Mouse (Mus musculus): Measurements from ENCODE around the gene Ydjc.

Gene Ydjc

DNA sequence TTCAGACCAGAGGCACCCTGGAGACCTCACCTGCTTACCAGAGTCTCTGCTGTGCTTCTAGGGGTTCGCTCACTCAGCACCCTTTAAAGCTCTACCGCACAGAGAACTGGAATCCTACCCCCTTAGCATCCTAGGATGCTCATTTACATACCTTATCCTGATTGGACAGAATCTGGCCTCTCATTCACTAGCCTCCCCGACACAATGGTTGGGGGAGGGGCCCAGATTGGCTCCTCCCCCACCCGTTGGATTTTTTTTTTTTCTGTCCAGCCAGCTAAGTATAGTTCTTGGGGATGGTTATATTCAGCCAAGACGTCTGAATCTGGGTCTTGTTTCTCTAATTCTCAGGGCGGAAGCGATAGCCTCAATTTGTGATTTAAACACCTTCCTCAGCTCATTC lies at the start of gene Ydjc:
Gene Ydjc (plus strand): TSS at position 283 of the 400 bp plus-strand sequence.
- no peak for DNase-seq

DNA sequence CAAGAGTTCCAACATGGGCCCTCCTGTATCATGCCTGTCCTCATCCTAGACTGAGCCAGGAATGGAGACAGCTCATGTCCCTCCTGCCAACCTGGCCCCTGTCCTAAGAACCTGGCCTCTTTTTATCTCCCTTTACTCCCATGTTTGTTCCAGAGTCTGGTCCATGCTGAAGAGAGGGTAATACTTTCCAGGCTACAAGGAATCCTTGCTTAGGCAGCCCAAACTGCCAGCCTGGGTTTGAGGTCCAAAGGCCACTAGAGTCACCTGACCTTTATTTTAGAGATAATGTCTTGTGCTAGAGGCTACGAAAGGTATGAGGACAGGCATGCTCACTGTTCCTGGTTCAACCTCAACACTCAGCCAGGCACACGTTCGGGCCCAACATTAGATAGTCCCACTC lies 47.5 kb upstream of the Ydjc start:
- DNase-seq: no peak

DNA sequence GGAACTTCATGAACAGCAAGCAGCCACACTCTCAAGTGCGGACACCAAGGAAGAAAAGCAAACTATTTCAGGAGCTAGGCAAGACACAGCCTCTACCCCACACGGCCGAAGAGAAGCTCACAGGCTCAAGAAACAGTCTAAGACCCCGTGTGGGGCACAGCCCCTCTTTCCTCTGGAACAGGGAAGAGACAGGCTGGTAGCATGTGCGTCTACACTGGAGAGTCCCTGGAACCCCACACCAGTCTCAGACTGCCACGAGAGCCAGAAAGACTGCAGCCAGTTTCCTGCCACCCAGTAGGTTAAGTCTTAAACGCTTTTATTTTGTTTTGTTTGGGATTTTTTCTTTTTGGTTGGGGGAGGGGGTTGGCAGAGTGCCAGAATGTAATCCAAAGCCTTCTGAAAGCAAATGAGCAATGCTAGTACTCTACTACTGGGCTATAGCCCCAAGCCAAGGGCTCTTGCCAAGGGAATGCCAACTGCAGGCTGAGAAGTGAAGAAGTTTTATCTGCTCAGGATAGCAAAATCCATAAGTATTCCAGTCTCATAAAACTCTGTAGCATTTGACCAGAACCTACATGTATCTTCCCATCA lies 41.7 kb upstream of the Ydjc start:
- no peak for DNase-seq

DNA sequence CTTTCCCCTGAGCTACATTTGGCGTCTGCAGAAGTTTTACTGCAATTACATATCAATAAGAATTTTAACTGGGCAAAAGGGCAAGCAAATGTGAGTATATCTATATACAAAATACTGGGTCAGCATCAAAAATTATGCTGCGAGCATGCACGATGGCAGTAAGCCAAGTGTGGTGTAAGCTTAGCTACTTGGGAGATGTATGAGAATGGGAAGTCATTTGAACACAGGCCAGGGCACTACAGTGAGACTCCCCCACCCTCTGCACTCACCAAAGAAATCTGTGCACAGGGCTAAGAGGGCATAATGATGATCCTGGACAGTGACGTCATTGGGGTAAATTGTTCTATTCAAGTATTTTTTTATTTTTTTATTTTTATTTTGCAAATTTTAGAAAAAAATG lies 39.8 kb upstream of the Ydjc start:
- no peak for DNase-seq

DNA sequence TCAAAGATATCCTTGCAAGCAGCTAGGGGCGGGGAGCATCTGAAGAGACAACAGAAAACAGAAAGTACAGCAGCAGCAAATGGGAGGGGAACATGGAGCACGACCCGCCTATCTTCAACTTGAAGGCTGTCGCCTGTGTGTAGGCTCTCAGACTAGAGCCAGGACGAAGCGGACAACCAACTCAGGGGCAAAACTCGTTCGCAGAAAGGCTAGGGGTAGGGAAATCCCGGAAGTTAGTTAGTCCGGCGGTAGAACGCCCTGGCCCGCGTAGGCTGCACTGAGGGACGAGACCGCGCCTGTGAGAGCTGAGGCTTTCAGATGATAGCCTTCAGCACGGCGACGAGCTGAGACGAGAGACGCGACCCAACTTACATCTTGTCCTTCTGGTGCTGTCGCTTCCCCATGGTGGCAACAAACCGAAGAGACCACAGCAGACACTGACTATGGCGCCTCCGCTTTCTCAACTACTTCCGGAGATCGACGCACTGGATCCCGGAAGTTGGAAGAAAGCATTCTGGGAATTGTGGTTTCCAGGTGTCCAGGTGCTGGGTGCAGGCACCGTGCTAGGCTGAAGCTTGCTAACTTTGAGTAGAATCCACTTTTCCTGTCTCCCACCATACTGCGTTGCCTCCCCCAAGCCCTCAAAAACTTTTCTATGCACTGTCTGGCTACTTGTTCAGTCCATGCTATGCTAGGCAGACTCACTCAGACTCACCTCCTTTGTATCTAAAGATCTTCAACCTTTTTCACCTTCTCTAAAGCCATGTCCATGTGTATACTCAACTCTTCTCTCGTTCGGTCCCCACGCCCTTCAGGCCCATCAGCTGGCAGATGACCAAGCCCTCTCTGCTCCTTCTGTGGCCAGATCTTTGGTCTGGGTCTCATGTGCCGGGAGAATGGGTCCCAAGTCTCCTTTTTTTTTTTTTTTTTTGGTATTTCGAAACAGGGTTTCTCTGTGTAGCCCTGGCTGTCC lies 33.4 kb upstream of the Ydjc start, which contains the start of gene Ppil2:
Gene Ppil2 (minus strand): TSS at position 487 of the 973 bp plus-strand sequence.
- peak; percentile 74 for DNase-seq

DNA sequence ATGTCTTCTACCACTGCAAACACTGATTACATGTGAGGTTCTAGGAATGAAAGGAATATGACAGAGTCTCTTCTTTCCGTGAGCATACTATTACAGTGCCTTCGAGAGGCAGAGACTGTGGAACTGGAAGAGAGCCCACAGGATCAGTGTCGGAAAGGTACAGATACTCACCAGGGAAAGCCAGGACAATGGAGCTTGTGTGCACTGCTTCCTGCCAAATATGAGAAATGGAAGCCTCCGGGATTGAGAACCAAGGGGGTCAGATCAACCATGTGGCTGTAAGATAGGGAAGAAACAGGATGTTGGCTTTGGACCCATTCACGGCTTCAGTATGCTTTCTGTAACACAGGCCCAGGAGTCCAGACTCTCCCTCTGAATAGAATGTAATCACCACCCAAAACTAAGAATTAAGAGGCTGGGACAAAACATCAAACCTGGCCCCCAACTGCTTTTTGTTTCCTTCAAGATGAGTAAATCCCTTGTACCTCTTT lies 27.1 kb upstream of the Ydjc start:
- DNase-seq: no peak

DNA sequence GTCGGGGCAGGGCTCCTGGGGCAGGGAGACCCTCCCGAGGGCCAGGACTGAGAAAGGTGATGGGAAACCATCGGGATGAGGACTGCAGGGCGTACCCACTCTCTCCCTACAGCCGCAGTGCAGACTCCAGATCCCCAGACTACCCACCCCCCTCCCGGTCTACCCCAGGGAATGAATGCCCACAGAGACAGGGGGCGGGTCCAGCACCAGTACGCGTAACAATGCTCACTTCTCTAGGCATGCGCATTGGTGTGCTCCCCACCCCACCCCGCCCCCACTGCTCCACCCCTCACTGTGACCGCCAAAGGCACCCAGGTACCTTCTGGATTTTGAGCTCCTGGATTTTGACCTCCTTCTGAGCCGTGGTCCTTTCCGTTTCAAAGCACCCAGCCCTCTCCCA lies 22.9 kb upstream of the Ydjc start:
- no peak for DNase-seq

DNA sequence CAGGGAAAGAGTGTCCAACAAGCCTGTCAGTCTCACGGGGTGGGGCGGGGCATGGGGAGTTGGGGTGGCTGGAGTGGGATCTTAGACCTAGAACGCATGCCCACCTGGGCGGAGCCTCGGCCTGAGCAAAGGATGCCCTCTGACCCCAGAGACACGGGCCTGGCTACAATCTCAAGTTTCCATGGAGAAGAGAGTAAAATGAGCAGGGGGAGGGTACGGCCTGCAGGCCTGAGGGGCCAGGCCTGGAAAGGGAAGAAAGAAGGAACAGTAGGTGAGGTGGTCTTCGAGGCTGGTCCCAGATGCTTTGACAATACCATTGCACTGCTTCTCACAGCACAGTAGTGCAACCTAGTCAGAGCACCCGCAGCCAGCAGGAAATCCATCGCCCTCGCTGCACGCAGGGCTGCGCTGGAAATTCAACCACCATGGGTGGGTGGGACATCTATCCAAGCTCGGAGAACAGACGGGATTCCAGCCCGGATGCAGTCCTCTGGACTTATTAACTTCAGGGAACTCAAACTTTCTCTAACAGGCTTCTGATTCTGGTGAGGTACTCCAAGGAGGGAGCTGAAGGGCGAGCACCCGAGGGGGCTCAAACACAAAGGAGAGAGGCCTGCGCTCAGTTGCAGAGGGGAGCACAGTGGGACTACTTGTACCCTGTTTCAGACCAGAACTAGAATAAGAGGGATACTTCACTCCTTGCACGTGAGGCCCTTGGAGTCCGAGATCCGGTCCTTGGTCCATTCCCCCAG lies 20.1 kb upstream of the Ydjc start:
- peak; percentile 46 for DNase-seq

DNA sequence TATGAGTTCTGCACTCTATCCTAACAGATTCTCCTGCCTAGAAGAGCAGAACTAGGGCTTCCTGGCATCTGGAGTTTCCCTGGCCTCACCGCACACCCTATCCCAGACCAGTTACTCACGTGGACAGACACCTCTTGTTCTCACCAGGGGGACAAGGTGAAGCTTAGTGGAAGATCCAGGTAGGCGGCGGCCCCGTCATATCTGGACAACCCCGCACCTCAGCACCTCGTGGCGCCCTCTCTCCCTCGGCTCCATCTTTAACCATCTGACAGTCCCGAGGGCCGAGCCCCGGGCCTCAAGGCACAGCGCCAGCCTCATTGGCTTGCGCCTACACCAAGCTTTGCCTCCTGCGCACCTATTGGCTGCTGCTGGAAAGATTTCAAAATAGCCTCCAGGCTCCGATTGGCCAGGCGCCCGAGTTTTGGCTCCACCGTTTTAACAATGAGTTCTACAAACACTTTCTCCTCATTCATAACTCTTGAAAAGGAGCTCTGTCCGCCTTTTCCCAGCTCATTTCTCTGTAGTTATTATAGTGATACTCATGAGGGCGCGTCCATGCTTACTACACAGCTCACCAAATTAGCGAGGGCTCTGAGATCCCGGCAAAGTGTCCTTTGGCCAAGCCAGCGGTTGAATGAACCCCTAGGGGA lies 19.4 kb upstream of the Ydjc start, which contains the start of gene 2610318N02Rik:
Gene 2610318N02Rik (minus strand): TSS at position 297 of the 650 bp plus-strand sequence.
- peak; percentile 85 for DNase-seq

DNA sequence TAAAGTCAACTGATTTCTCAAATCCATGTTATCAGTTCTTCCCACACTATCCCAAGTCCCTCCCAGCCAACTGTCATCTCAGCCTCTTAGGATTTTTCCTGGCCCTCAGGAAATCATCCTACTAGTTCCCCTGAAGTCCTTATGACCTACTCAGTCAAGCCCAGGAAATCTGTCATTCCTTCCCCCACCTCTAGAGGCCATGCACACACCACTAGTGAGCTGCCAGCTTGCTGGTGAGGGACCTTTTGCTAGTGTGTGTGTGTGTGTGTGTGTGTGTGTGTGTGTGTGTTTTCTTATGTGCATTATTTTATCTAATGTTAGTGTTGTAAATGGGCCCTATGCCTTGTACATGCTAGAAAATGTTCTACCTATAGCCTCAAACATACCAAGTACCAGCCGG lies 17.1 kb upstream of the Ydjc start:
- peak; percentile 65 for DNase-seq

DNA sequence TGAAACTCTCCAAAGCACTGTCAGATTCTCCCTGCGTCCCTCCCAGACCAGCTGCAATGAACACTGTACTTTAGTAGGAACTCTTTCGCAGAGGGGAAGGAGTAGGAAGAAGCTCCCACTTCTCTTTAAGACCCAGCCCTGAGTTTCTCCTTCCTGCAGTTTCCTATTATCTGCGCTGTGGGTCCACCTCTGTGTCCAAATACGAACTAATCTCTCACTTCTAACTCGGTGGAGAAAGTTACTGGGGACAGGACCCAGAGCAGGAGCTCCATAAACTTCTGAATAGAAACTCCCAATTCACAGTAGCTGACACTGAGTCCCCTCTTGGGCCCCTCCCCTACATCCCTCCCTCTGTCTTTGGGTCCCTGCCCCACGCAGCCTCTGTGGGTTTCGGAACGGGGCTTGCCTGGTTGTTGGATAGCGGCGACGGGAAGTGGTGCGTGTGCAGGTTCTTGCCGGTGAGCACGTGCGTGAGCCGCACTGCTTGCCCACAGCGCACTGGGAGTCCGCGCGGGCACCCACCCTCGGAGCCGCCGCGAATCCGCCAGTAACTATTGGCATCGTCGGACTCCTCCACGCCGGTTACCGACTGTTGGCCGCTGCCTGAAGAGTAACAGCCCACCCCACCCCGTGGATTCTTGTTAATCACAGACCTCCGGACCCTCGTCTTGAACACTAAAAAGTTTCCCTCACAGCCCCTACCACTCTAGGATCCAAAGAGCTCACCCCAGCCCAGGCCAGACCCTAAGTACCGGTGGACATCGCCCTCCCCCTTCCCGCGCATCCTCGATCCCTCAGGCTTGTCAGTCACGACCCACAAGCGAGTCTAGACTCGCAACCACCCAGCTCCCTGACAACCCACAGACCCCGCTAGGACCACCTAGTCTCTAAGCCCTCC lies 13.0 kb upstream of the Ydjc start:
- DNase-seq: peak; percentile 35

DNA sequence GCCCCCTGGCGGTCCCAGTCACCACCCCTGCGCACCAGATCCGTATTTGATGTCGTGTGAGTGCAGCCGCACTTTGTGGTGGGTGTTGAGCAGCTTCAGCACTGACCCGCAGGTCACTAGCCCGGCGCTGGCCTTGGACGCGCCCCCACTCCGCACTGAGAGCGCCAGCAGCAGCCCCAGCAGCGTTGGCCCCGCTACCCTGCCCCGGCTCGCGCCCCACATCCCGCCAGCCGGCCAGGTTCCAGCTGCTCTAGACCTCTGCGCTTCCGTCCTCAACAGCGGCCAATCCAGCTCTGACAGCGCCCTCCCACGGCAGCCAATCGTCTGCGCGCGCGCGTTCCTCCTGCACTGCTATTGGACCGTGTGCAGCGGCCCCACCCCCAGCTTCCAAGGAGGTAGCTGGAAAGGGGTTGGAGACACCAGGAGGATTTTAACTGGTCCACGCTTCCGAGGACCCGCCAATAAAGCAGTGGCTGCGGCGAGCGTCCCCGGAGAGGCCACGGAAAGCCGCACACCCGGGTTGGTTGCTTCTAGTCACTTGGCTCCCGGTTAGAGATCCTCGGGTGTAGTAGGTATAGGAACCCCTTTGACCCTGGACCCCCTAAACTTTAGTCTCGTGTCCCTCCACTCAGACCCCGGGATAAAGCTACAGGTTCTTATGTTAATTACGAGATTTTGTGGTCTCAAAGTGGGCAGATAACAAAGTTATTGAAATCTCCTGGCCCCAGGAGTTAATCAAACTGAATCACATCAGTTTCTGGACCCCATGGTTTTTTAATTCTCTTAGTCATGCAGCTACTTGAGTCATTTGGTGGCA lies 12.1 kb upstream of the Ydjc start, which contains the start of gene Sdf2l1:
Gene Sdf2l1 (minus strand): TSS at position 295 of the 817 bp plus-strand sequence.
- peak; percentile 97 for DNase-seq

DNA sequence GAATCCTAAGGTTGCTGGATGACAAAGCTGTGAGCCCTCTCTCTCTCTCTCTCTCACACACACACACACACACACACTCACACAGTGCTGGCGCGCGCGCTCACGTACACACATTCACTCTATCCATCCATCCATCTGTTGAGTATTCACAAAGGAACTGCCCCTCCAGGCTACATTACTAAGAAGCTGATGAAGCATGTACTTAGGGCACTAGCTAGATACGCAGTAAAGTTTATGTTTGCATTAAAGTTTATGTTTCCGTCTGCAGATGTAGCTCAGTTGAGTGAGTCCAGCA lies 11.6 kb upstream of the Ydjc start:
- no peak for DNase-seq

DNA sequence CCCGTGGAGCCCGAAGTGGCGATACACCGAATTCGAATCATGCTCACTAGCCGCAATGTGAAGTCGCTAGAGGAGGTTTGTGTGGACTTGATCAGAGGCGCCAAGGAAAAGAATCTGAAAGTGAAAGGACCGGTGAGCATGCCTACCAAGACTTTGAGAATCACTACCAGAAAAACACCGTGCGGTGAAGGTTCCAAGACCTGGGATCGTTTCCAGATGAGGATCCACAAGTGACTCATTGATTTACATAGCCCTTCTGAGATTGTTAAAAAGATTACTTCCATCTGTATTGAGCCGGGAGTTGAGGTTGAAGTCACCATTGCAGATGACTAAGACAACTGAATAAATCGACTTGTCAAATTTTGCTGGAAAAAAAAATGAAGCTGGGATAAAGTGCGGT lies 7.1 kb upstream of the Ydjc start:
- DNase-seq: no peak

DNA sequence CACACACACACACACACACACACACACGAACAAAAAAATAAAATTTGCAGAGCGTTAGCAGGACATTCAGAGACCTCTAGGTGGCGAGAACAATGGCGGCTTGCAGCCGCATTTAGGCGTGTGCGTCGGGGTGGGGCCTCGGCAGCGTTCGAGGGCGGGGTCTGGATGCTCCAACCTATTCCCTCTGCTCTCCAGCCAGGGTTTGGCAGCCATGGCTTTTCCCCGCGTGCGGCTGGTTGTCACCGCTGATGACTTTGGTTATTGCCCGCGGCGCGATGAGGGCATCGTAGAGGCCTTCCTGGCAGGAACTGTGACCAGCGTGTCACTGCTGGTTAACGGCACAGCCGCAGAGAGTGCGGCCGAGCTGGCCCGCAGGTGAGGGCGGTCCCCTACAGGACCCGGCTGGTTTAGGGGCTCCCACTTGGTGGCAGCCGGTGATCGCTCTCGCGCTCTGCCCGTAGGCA lies 2.4 kb downstream of the Ydjc start, which contains the start of gene Ccdc116:
Gene Ccdc116 (minus strand): TSS at position 458 of the 464 bp plus-strand sequence.
- DNase-seq: peak; percentile 74

DNA sequence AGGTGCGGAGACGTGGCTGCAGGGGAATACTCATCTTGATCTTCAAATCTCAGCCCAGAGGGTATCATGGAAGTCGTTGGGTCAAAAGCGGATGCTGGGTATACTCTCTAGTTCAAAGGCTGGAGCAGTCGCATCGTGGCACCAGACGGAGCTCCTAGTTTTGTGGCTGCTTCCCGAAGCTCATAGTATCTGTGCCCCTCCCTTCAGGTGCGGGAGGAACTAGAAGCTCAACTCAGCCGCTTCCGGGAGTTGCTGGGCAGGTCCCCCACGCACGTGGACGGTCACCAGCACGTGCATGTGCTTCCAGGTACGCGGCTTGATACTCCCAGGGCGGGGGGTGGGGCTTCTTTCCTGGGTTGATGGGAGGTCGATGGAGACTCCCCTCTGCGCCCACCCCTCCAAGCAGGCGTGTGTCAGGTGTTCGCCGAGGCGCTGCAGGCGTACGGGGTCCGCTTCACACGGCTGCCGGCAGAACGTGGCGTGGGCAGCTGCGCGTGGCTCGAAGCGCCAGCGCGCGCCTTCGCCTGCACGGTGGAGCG lies 3.0 kb downstream of the Ydjc start:
- peak; percentile 22 for DNase-seq

DNA sequence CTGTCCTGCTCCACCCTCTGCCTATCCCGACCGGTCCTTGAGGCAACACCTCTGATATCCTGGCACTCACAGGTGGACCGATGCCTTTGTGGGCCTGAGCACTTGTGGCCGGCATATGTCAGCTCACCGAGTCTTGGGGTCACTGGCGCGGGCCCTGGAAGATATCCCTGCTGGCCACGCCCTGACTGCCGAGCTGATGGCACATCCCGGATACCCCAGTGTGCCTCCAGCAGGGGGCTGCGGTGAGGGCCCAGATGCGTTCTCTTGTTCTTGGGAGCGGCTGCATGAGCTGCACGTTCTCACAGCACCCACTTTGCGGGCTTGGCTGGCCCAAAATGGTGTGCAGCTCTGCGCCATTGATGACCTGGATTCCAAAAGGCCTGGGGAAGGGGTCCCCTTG lies 3.7 kb downstream of the Ydjc start:
- peak; percentile 58 for DNase-seq

DNA sequence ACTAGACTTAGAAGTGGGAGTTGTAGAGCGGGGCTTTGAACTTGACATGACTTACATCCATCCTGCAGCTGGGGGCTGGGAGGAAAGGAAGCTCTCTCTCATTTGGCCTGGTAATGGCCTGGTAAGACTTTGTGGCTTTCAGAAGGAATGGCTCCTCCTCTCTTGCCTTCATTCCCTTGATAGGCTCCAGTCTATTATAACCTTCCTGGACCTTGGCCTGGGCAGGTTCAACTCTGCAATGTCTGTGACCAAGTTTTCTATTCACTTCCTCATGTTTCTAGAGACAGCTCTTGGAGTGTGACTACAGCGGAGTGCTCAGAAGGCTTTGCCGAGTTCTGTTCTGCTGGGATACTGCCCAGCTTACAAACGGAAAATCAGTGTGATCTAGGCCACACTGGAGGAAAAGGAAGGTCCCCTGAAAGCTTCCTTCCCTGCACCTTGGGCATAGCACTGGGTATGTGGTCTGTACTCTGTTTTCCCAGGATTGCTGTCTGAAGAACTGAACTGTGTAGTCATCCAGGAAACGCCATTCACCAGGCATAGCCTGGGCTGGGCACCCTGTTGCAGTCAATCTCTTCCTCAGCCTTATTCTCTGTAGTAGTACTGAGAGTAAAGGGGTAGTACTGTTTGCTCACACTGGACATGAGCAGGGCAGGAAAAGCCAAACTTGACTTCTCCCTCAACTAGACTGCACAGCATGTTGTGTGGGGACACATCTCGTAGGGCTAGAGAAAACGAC lies 6.3 kb downstream of the Ydjc start:
- no peak for DNase-seq

DNA sequence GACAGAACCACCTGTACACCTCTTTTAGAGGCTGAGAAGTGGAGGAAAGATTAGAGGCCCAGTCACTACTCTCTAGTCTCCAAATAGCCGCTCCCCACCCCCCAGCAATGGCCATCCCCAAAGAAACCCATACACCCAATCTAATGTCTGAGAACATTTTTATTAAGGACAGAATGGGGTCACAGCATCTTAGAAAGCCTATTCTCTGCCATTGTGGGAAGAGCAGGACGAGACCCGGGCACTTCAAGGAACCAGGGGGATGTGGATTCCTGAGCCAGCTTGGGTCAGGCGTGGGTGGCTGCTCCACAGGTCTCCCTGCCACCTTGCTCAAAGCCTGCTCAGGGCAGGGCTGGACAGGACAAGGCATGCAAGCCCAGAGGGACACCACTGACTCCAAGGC lies 7.5 kb downstream of the Ydjc start:
- no peak for DNase-seq
